18 mouse cellular contexts compared by ENCODE assay signal in the genomic region with DNA sequence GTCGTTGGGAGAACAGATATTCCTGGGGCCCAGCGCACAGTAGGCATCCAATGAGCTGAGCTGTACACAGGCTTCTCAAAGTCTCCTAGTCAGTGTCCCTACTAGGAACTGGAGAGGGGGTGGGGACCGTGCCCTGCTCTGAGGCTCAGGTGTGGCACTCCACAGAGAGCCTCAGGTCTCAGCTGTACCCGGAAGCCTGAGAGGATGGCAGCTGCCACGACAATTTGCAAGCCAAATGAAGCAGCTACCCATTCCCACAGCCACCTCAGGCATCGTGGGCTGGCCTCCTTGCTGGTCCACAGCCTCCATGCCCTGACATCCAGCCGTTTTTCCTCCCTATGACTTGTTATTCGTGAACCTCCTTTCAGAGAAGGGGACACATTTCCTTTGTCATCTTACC.
DNase-seq lines count a peak whose midpoint lies in the region; ATAC-seq and TF ChIP-seq lines count a peak whose summit lies in the region.
"Had no signal": no experiment of that assay in that cellular context is flagged by ENCODE, and none has a peak within 500 bp of the region (broad histone marks: within the 10 kb centered on the region; RNA-seq: fewer than 3 reads in every experiment).

No protein-coding gene starts in this region.

- no peak overlapping the region for H3K27ac ChIP-seq in hindbrain, embryonic 16.5 days (ENCODE audit: low read depth, low read length)
- H3K27ac ChIP-seq in hindbrain, postnatal 0 days, result no peak overlapping the region
- H3K27ac ChIP-seq: limb, embryonic 12.5 days; liver, embryonic 14.5 days; stomach, embryonic 15.5 days had no signal

- H3K9me3 ChIP-seq in hindbrain, embryonic 16.5 days (ENCODE audit: control insufficient read depth, low read length), result no peaks in the 10 kb centered on the region
- H3K9me3 ChIP-seq in hindbrain, postnatal 0 days (ENCODE audit: low read length), result no peaks in the 10 kb centered on the region
- H3K9me3 ChIP-seq: heart, embryonic 12.5 days; limb, embryonic 12.5 days; stomach, embryonic 15.5 days had no signal

- no peaks in the 10 kb centered on the region; the same call in 1 of the 2 replicates for H3K4me1 ChIP-seq in hindbrain, embryonic 16.5 days (ENCODE audit: control insufficient read depth, insufficient read depth, low read depth, low read length)
- H3K4me1 ChIP-seq in hindbrain, postnatal 0 days (ENCODE audit: insufficient read depth, low read length), result no peaks in the 10 kb centered on the region
- H3K4me1 ChIP-seq: limb, embryonic 12.5 days; stomach, embryonic 15.5 days had no signal

- H3K9ac ChIP-seq in hindbrain, embryonic 16.5 days (ENCODE audit: low read depth, low read length), result 0 out of 2 replicates have a peak overlapping the region, but pooled peaks have one; percentile 27
- no peak overlapping the region for H3K9ac ChIP-seq in hindbrain, postnatal 0 days (replicated peaks; ENCODE audit: low read length)
- H3K9ac ChIP-seq: heart, embryonic 12.5 days; limb, embryonic 12.5 days; liver, embryonic 14.5 days; stomach, embryonic 15.5 days had no signal

- no peak overlapping the region for H3K4me2 ChIP-seq in hindbrain, embryonic 16.5 days (ENCODE audit: low read length)
- H3K4me2 ChIP-seq in hindbrain, postnatal 0 days (ENCODE audit: low read depth, low read length), result no peak overlapping the region
- H3K4me2 ChIP-seq: heart, embryonic 12.5 days; limb, embryonic 12.5 days; stomach, embryonic 15.5 days had no signal

- peak; percentile 42 for DNase-seq in cerebellum, adult 9-11 months
- DNase-seq in cerebellum, adult 8-10 months, result no peak
- DNase-seq in hindbrain, postnatal 0 days (ENCODE audit: low spot score), result no peak
- DNase-seq in right cerebral cortex, adult 18-20 months, result peak; percentile 15
- DNase-seq in right cerebral cortex, postnatal 14 days, result no peak
- DNase-seq in gastrocnemius, postnatal 4 days (ENCODE audit: low spot score in 2 of 2), result no peak
- DNase-seq in adrenal gland, postnatal 25 days, result no peak
- DNase-seq: adrenal gland, adult 8-10 months; gastrocnemius, postnatal 36 days; kidney, adult 8-10 months; kidney, postnatal 4 days; thymus, adult 2 months had no signal

- H3K36me3 ChIP-seq in hindbrain, embryonic 16.5 days (ENCODE audit: control insufficient read depth, insufficient read depth, low read length), result no peaks in the 10 kb centered on the region
- H3K36me3 ChIP-seq in hindbrain, postnatal 0 days (ENCODE audit: insufficient read depth, low read length), result no peaks in the 10 kb centered on the region
- H3K36me3 ChIP-seq: heart, embryonic 12.5 days; limb, embryonic 12.5 days; stomach, embryonic 15.5 days had no signal

- no peak for TF ChIP-seq CTCF in hindbrain, postnatal 0 days (IDR thresholded peaks at IDR 0.05; ENCODE audit: low read depth)

- 41% methylated on average over 8 of the region's 8 CpGs for WGBS in hindbrain, embryonic 16.5 days
- 32% methylated on average over 8 of the region's 8 CpGs for WGBS in hindbrain, postnatal 0 days

- no peak overlapping the region for H3K4me3 ChIP-seq in hindbrain, embryonic 16.5 days (ENCODE audit: low read length)
- no peak overlapping the region for H3K4me3 ChIP-seq in hindbrain, postnatal 0 days (ENCODE audit: low read length)
- H3K4me3 ChIP-seq: heart, embryonic 12.5 days; limb, embryonic 12.5 days; stomach, embryonic 15.5 days had no signal

- no peak for ATAC-seq in hindbrain, embryonic 16.5 days
- no peak for ATAC-seq in hindbrain, postnatal 0 days
- ATAC-seq: inflammation-experienced regulatory T-cells, adult 6 months had no signal

- H3K27me3 ChIP-seq in hindbrain, embryonic 16.5 days (replicated peaks; ENCODE audit: control insufficient read depth, insufficient read depth, low read length), result no peaks in the 10 kb centered on the region
- H3K27me3 ChIP-seq in hindbrain, postnatal 0 days (ENCODE audit: insufficient read depth, low read length), result no peaks in the 10 kb centered on the region
- H3K27me3 ChIP-seq: heart, embryonic 12.5 days; stomach, embryonic 15.5 days had no signal

Comparison
In these comparisons a context has a peak if more than half of its experiments do, and no peak if none do; other contexts are left out.
1. DNase-seq: peak in cerebellum, adult 9-11 months (single experiment) and right cerebral cortex, adult 18-20 months (single experiment); none in cerebellum, adult 8-10 months (single experiment), hindbrain, postnatal 0 days (single experiment), right cerebral cortex, postnatal 14 days (single experiment), gastrocnemius, postnatal 4 days (0 of 2) and adrenal gland, postnatal 25 days (single experiment).